Mouse (Mus musculus): ENCODE data around the gene Slc6a16. TPM values are rescaled to one million over a fixed set of nuclear protein-coding genes. Genes with fewer than 3 reads are reported as not detected.

Slc6a16 gene
- polyA plus RNA-seq (2015; fragmentation: Nextera tagmentation; extraction: Ambion mirVana), result 0.27 and 0.41 TPM in 2 replicates

DNA sequence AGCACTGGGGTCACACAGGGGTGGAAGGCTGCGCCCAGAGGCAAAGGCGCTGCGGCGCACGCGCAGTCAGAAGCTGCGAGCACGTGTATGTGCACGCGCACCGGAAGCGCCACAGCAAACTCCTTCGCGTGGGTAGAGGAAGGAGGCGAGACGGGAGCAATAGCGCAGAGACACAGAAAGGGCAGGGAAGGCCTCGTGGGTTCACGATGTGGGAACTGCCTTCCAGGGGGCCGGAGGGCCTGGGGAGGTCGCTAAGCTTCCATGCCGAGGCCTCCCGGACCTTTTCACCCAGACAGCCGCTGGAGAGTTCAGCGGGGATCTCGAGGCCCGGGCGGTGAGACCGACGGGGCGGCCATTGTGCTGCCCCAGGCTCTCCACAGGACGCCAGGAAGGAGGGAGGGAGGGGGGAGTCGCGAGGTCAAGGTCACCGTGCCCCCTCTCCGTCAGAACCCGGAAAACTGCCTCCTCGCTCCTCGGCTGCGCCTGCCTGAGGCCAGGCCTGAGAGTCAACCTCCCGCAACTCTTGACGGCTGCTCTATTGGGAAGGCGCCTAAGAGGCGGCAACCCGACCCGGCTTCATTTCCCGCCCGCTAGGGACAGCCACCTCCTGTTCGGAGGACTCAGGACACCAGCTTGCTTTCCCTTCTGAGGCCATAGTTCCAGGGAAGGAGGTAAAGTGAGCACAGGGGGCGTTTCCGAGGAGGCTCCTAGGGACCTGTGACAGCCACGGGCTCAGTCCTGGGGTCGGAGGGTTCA, at the start of gene Slc6a16:
TSS of gene Slc6a16 (plus strand) at position 453 of the 756 bp plus-strand sequence.
- H3K4me1 ChIP-seq, result peaks cover 22% of the 10 kb centered on the region
- H3K9ac ChIP-seq, result peak within 1 kb of the TSS; percentile 67
- peaks cover 42% of the 10 kb centered on the region for H3K27me3 ChIP-seq (replicated peaks)
- ATAC-seq (ENCODE audit: extremely low read depth, insufficient number of reproducible peaks, low FRiP score, low TSS enrichment), result no peak; the same call in 1 of the 2 replicates
- WGBS, result 13% methylated on average over 53 of the region's 53 CpGs
- no peak within 1 kb of the TSS for H3K27ac ChIP-seq (replicated peaks)
- H3K4me3 ChIP-seq, result peak within 1 kb of the TSS; percentile 36
- H3K36me3 ChIP-seq, result no peaks in the 10 kb centered on the region
- H3K4me2 ChIP-seq, result peak within 1 kb of the TSS; percentile 63
- no peaks in the 10 kb centered on the region for H3K9me3 ChIP-seq

DNA sequence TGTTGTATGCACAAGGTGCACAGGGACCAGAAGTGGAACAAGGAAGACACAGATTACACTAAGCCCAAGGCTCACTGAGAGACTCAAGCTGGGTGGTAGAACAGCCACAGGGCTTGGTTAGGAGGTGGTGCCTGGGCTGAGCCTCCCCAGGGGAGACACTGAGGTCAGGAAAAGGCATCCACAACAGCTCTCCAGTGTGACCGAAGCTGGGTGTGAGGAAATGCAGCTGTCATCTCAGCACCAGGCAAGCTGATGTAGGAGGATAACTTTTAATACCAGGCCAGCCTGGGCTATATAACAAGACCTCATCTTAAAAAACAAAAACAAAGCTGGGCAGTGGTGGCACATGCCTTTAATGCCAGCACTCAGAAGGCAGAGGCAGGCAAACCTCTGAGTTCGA, 49.7 kb upstream of the Slc6a16 start:
- WGBS, result 56% methylated on average over 2 of the region's 2 CpGs
- Histone ChIP-seq H3K27me3 (replicated peaks) (peaks cover 75% of the 10 kb centered on the region), H3K36me3 (no peaks in the 10 kb centered on the region), H3K9ac (no peak overlapping the region), H3K4me1 (peaks cover 24% of the 10 kb centered on the region), H3K9me3 (no peaks in the 10 kb centered on the region), H3K27ac (replicated peaks) (no peak overlapping the region), H3K4me2 (no peak overlapping the region), H3K4me3 (no peak overlapping the region)
- ATAC-seq (ENCODE audit: extremely low read depth, insufficient number of reproducible peaks, low FRiP score, low TSS enrichment), result no peak

GRCm38 (mm10) chr7:45191803-45192363, 49.0 kb upstream of the Slc6a16 start:
- no peaks in the 10 kb centered on the region for H3K36me3 ChIP-seq
- H3K4me1 ChIP-seq, result peaks cover 24% of the 10 kb centered on the region
- no peak overlapping the region for H3K4me3 ChIP-seq
- ATAC-seq (ENCODE audit: extremely low read depth, insufficient number of reproducible peaks, low FRiP score, low TSS enrichment), result no peak
- WGBS, result 7% methylated on average over 8 of the region's 8 CpGs
- peaks cover 69% of the 10 kb centered on the region for H3K27me3 ChIP-seq (replicated peaks)
- peak overlapping the region; percentile 45; the same call in 1 of the 2 replicates for H3K9ac ChIP-seq
- H3K27ac ChIP-seq (replicated peaks), result no peak overlapping the region
- no peaks in the 10 kb centered on the region for H3K9me3 ChIP-seq
- H3K4me2 ChIP-seq, result no peak overlapping the region

DNA sequence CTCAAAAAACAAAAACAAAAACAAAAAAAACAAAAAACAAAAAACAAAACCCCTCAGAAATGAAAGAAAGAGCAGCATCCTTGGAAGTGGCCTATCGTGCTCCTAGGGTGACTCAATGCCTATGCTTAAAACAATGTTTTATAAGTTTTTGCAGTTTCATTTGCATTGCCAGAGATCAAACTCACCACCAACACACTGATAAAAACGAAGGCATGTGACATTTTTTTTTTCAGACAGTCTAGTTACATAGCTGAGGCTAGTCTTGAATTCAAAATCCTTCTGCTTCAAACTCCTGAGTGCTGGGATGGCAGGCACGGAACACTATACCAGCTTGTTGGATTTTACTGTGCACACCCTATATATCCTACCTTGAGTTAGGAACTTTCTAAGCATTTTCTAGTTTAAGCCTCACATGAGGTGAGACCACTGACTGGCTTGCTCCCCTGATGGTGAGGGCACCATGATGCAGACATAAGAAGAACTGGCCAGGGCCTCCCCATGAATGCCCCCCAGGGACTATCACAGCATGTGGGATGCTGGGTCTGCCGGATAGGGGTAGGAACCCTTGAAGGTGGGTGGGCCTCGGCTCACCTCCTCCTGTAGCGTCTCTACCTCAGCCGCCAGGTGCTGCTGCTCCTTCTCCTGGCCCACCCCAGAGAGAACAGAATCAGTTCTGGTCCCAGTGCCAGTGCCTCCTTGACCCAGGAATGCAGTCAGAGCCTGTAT, 48.1 kb upstream of the Slc6a16 start:
- no peak overlapping the region for H3K27ac ChIP-seq (replicated peaks)
- no peak overlapping the region for H3K4me2 ChIP-seq
- H3K4me3 ChIP-seq, result no peak overlapping the region
- peaks cover 26% of the 10 kb centered on the region for H3K4me1 ChIP-seq
- H3K9me3 ChIP-seq, result no peaks in the 10 kb centered on the region
- ATAC-seq (ENCODE audit: extremely low read depth, insufficient number of reproducible peaks, low FRiP score, low TSS enrichment), result no peak
- H3K27me3 ChIP-seq (replicated peaks), result peaks cover 68% of the 10 kb centered on the region
- 77% methylated on average over 7 of the region's 7 CpGs for WGBS
- H3K36me3 ChIP-seq, result no peaks in the 10 kb centered on the region
- no peak overlapping the region for H3K9ac ChIP-seq

DNA sequence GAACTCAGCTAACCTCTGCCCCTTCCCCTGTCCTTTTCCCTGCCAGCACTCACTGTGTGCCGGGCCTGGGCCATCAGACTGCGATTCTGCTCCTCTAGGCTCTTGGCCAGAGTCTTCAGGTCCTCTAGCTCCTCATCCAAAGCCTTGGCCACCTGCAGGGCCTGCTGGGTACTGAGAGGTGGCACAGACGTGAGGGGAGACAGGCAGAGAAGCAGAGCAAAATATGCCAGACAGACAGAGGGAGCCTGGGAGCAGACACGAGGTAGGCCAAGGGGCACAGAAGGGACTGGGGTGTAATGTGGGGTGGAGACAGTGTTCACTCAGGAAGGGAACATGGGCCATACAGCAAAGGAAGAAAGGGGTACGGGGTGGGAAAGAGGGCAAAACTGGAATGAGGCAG, 47.5 kb upstream of the Slc6a16 start:
- H3K9me3 ChIP-seq, result no peaks in the 10 kb centered on the region
- H3K36me3 ChIP-seq, result no peaks in the 10 kb centered on the region
- 63% methylated on average over 5 of the region's 5 CpGs for WGBS
- no peak overlapping the region for H3K4me3 ChIP-seq
- no peak for ATAC-seq (ENCODE audit: extremely low read depth, insufficient number of reproducible peaks, low FRiP score, low TSS enrichment)
- H3K27me3 ChIP-seq (replicated peaks), result peaks cover 63% of the 10 kb centered on the region
- H3K4me1 ChIP-seq, result peaks cover 26% of the 10 kb centered on the region
- no peak overlapping the region for H3K4me2 ChIP-seq
- H3K9ac ChIP-seq, result no peak overlapping the region
- no peak overlapping the region for H3K27ac ChIP-seq (replicated peaks)

- Histone ChIP-seq H3K9ac (no peak overlapping the region), H3K27ac (replicated peaks) (no peak overlapping the region), H3K4me3 (no peak overlapping the region), H3K4me2 (no peak overlapping the region), H3K9me3 (no peaks in the 10 kb centered on the region), H3K36me3 (no peaks in the 10 kb centered on the region), H3K27me3 (replicated peaks) (peaks cover 62% of the 10 kb centered on the region), H3K4me1 (peaks cover 26% of the 10 kb centered on the region)
- WGBS, result 74% methylated on average over 17 of the region's 17 CpGs
- ATAC-seq (ENCODE audit: extremely low read depth, insufficient number of reproducible peaks, low FRiP score, low TSS enrichment), result no peak
Observed at GRCm38 (mm10) chr7:45193871-45194785, 46.8 kb upstream of the Slc6a16 start.

DNA sequence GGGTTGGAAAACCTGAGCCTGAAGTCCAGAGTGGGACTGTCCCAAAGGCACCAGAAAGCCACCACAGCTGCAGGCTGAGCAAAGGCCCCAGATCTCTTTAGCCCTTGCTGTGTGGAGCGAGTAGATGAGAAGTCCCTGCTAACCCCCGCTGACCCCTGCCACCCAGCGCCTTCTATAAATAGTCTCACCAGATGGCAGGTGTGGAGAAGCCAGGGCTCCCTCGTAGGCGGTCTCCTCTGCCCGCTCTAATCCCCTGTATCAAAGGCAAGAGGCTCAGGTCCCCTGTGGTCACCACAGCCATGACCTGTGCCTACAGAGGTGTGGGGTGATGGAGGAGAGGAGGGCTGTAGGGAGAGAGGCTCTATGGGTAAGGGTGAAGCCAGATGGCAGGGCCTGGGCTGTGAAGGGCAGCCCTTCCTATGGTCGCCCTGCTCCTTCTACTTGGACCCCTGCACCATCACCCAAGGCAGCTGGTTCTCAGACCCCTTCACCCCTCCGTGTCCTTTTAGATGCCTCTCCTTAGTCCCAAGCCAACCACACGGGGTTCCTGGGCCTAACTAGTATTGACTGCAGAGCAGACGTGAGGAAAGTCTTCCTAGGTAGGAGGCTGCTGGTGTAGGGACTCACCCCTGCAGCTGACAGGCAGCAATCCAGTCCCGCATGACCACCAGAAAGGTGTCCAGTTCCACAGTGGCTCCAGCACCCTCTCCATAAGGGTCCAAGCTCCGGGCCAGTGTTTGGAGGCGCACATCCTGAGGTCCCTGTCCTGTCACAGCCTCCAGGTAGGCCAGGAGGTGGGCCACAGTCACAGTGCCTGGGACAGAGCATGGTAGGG, 45.3 kb upstream of the Slc6a16 start:
- Histone ChIP-seq H3K4me2 (no peak overlapping the region), H3K9ac (no peak overlapping the region), H3K9me3 (no peaks in the 10 kb centered on the region), H3K27ac (replicated peaks) (no peak overlapping the region), H3K4me3 (no peak overlapping the region), H3K27me3 (replicated peaks) (peaks cover 53% of the 10 kb centered on the region), H3K4me1 (peaks cover 26% of the 10 kb centered on the region), H3K36me3 (no peaks in the 10 kb centered on the region)
- ATAC-seq (ENCODE audit: extremely low read depth, insufficient number of reproducible peaks, low FRiP score, low TSS enrichment), result no peak
- WGBS, result 51% methylated on average over 13 of the region's 13 CpGs

- Histone ChIP-seq H3K4me1 (peaks cover 26% of the 10 kb centered on the region), H3K9ac (no peak overlapping the region), H3K9me3 (no peaks in the 10 kb centered on the region), H3K4me2 (no peak overlapping the region), H3K4me3 (no peak overlapping the region), H3K27ac (replicated peaks) (no peak overlapping the region), H3K27me3 (replicated peaks) (peaks cover 47% of the 10 kb centered on the region), H3K36me3 (no peaks in the 10 kb centered on the region)
- no peak for ATAC-seq (ENCODE audit: extremely low read depth, insufficient number of reproducible peaks, low FRiP score, low TSS enrichment)
- WGBS, result 71% methylated on average over 4 of the region's 4 CpGs
Observed at GRCm38 (mm10) chr7:45196176-45196535, 44.7 kb upstream of the Slc6a16 start.

DNA sequence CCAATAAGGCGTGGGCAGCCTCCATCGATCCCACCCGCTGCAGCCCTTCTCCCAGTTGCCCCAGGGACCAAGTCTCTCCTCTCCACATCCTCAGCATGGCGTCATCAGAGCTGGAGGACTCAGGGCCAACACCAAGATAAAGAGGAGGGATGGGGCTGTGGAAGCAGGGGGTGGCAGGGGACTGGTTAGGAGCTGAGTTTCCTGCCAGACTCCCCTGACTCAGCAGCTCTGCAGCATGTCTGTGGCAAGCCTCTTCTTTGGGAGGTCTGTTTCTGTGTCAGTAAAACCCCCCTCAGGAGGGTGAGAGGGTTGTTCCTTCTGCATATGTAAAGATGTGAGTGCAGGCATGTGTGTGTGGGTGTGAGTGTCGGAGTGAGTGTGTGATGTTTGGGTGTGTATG, 43.9 kb upstream of the Slc6a16 start:
- Histone ChIP-seq H3K4me1 (peaks cover 19% of the 10 kb centered on the region), H3K36me3 (no peaks in the 10 kb centered on the region), H3K27me3 (replicated peaks) (peaks cover 39% of the 10 kb centered on the region), H3K9me3 (no peaks in the 10 kb centered on the region), H3K4me2 (no peak overlapping the region), H3K9ac (no peak overlapping the region), H3K4me3 (no peak overlapping the region), H3K27ac (replicated peaks) (no peak overlapping the region)
- 56% methylated on average over 5 of the region's 5 CpGs for WGBS
- ATAC-seq (ENCODE audit: extremely low read depth, insufficient number of reproducible peaks, low FRiP score, low TSS enrichment), result no peak

- WGBS, result 4% methylated on average over 5 of the region's 5 CpGs
- no peaks in the 10 kb centered on the region for H3K36me3 ChIP-seq
- no peak for ATAC-seq (ENCODE audit: extremely low read depth, insufficient number of reproducible peaks, low FRiP score, low TSS enrichment)
- no peaks in the 10 kb centered on the region for H3K9me3 ChIP-seq
- H3K27ac ChIP-seq (replicated peaks), result no peak overlapping the region
- H3K4me1 ChIP-seq, result peaks cover 23% of the 10 kb centered on the region
- H3K27me3 ChIP-seq (replicated peaks), result peaks cover 29% of the 10 kb centered on the region
- no peak overlapping the region for H3K4me3 ChIP-seq
- no peak overlapping the region for H3K4me2 ChIP-seq
- H3K9ac ChIP-seq, result no peak overlapping the region
Observed at GRCm38 (mm10) chr7:45198435-45198834, 42.5 kb upstream of the Slc6a16 start.

Data from heart, embryonic 13.5 days (tissue).